ENCODE assay signal across 24 mouse cellular contexts in genomic region chr16:81285882-81286281, GRCm38 (mm10).
"Had no signal": no experiment of that assay in that cellular context is flagged by ENCODE, and none has a peak within 500 bp of the region (broad histone marks: within the 10 kb centered on the region; RNA-seq: fewer than 3 reads in every experiment).

No protein-coding gene starts in this region.

- H3K4me2 ChIP-seq: kidney, embryonic 15.5 days; limb, embryonic 13.5 days; liver, embryonic 12.5 days; liver, embryonic 15.5 days; lung, embryonic 15.5 days; neural tube, embryonic 12.5 days; neural tube, embryonic 15.5 days had no signal

- DNase-seq: kidney, adult 11 months; kidney, adult 8-10 months; kidney, postnatal 10 days; kidney, postnatal 36 days; liver; lung, adult 18-20 months; lung, postnatal 10 days; lung, postnatal 36 days; right cerebral cortex, adult 18-20 months; right cerebral cortex, postnatal 14 days; right cerebral cortex, postnatal 4 days; thymus, adult 2 months; thymus, postnatal 14 days; thymus, postnatal 4 days had no signal

- H3K36me3 ChIP-seq: kidney, embryonic 15.5 days; limb, embryonic 10.5 days; limb, embryonic 13.5 days; liver, embryonic 12.5 days; liver, embryonic 15.5 days; lung, embryonic 15.5 days; neural tube, embryonic 12.5 days; neural tube, embryonic 15.5 days had no signal

- H3K27ac ChIP-seq: kidney, embryonic 15.5 days; limb, embryonic 10.5 days; limb, embryonic 13.5 days; liver, embryonic 12.5 days; liver, embryonic 15.5 days; lung, embryonic 15.5 days; neural tube, embryonic 12.5 days; stomach, postnatal 0 days had no signal

- ATAC-seq: liver, embryonic 12.5 days had no signal

- H3K9me3 ChIP-seq: kidney, embryonic 15.5 days; limb, embryonic 10.5 days; limb, embryonic 13.5 days; liver, embryonic 12.5 days; liver, embryonic 15.5 days; lung, embryonic 15.5 days; megakaryocyte, embryonic 14.5 days; neural tube, embryonic 12.5 days; neural tube, embryonic 15.5 days had no signal

- H3K4me3 ChIP-seq: kidney, embryonic 15.5 days; limb, embryonic 10.5 days; limb, embryonic 13.5 days; liver, embryonic 12.5 days; liver, embryonic 15.5 days; lung, embryonic 15.5 days; megakaryocyte, embryonic 14.5 days; neural tube, embryonic 12.5 days; neural tube, embryonic 15.5 days had no signal

- H3K4me1 ChIP-seq: kidney, embryonic 15.5 days; limb, embryonic 10.5 days; limb, embryonic 13.5 days; liver, embryonic 12.5 days; liver, embryonic 15.5 days; lung, embryonic 15.5 days; megakaryocyte, embryonic 14.5 days; neural tube, embryonic 12.5 days; neural tube, embryonic 15.5 days had no signal

- H3K9ac ChIP-seq: kidney, embryonic 15.5 days; limb, embryonic 13.5 days; liver, embryonic 12.5 days; liver, embryonic 15.5 days; lung, embryonic 15.5 days; neural tube, embryonic 12.5 days; neural tube, embryonic 15.5 days had no signal

- H3K27me3 ChIP-seq: kidney, embryonic 15.5 days; limb, embryonic 13.5 days; liver, embryonic 12.5 days; liver, embryonic 15.5 days; lung, embryonic 15.5 days; megakaryocyte, embryonic 14.5 days; neural tube, embryonic 12.5 days; neural tube, embryonic 15.5 days had no signal
